Mouse (Mus musculus) embryonic facial prominence, embryonic 11.5 days (tissue): ENCODE results near the gene Clcnkb. TPM values are rescaled to one million over a fixed set of nuclear protein-coding genes. Genes with fewer than 3 reads are reported as not detected.

Experiments used
- ATAC-seq: fragments of 200-750 bp; cut with Nextera tagmentation; replicated peaks from 2 replicates; pipeline ENCODE4 v1.8.0; 2017; ENCODE audit warnings: low read depth; ENCODE audit not compliant: insufficient number of reproducible peaks, low FRiP score, low TSS enrichment
- DNase-seq: peaks from one replicate; pipeline ENCODE4 v3.0.0-alpha.2; 2015; ENCODE audit warnings: low spot score
- H3K27ac ChIP-seq: fragments of 300-500 bp; sonication (generic); replicated peaks from 2 replicates; pipeline ENCODE4 v1.5.1; 2014; ENCODE audit warnings: mild to moderate bottlenecking, low read depth, low read length, control low read depth
- H3K27me3 ChIP-seq: fragments of 300-500 bp; sonication (generic); 2 replicates; pipeline ENCODE4 v1.6.1; 2014; ENCODE audit warnings: mild to moderate bottlenecking, low read length, moderate library complexity, mixed read lengths; ENCODE audit not compliant: control insufficient read depth, insufficient read depth
- H3K36me3 ChIP-seq: fragments of 300-500 bp; sonication (generic); replicated peaks from 2 replicates; pipeline ENCODE4 v1.6.1; 2014; ENCODE audit warnings: low read depth, mild to moderate bottlenecking, low read length, moderate library complexity, mixed read lengths; ENCODE audit not compliant: control insufficient read depth, insufficient read depth
- H3K4me1 ChIP-seq: fragments of 300-500 bp; sonication (generic); 2 replicates; pipeline ENCODE4 v1.6.1; 2014; ENCODE audit warnings: low read length, mixed read lengths; ENCODE audit not compliant: control insufficient read depth, insufficient read depth
- H3K4me2 ChIP-seq: fragments of 300-500 bp; sonication (generic); 2 replicates; pipeline ENCODE4 v1.6.1; 2014; ENCODE audit warnings: low read depth, mild to moderate bottlenecking, control low read depth, low read length, moderate library complexity
- H3K4me3 ChIP-seq: fragments of 300-500 bp; sonication (generic); 2 replicates; pipeline ENCODE4 v1.5.1; 2014; ENCODE audit warnings: low read depth, low read length, control low read depth
- H3K9ac ChIP-seq: fragments of 300-500 bp; sonication (generic); replicated peaks from 2 replicates; pipeline ENCODE4 v1.6.1; 2014; ENCODE audit warnings: mild to moderate bottlenecking, control low read depth, low read length
- H3K9me3 ChIP-seq: fragments of 300-500 bp; sonication (generic); replicated peaks from 2 replicates; pipeline ENCODE4 v1.6.1; 2016; ENCODE audit warnings: mild to moderate bottlenecking, low read length, inconsistent platforms, mixed read lengths; ENCODE audit not compliant: control insufficient read depth
- WGBS: fragments of 180-500 bp; shearing (Covaris S2); extraction: QIAGEN DNeasy Blood & Tissue Kit; methylation state at CpG from one replicate; pipeline ENCODE4 v1.1.7; 2014; 5-methylcytosine and 5-hydroxymethylcytosine counted together
- polyA plus RNA-seq: library from polyadenylated mRNA; unstranded; fragments of >200 nt; fragmentation: Nextera tagmentation; extraction: Ambion mirVana; gene quantifications from 2 replicates; pipeline ENCODE4 v1.2.1, GENCODE M21; 2014

Gene Clcnkb
- polyA plus RNA-seq, 1 experiment from 2014 or later: not detected

DNA sequence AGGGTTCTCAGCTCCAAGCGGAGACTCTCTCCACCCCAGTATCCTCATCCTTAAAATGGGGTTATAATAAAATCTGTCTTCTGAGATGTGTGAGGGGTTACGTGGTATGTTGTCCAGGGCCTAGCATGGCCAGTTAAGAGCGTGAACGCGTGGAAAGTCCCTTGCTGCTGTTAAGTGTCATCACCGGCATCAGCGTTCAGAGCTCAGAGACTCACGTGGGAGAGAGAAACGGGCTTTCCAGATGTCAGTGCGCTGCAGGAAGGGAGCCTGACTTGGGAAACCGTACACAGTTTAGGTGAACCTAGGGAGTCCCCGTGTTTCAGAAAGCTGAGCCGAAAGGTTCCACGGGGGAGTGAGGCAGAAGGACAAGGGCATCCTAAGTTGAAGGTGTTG, 29.5 kb upstream of the Clcnkb start:
- Histone ChIP-seq H3K36me3 (peaks cover 4% of the 10 kb centered on the region), H3K27me3 (no peaks in the 10 kb centered on the region), H3K4me2 (peak overlapping the region; percentile 81), H3K9ac (peak overlapping the region; percentile 98), H3K4me3 (peak overlapping the region; percentile 100), H3K4me1 (peaks cover 2% of the 10 kb centered on the region; the same call in 1 of the 2 replicates), H3K9me3 (no peaks in the 10 kb centered on the region), H3K27ac (no peak overlapping the region)
- ATAC-seq (no peak), DNase-seq (peak; percentile 20)
- WGBS: 16% methylated on average over 14 of the region's 14 CpGs

DNA sequence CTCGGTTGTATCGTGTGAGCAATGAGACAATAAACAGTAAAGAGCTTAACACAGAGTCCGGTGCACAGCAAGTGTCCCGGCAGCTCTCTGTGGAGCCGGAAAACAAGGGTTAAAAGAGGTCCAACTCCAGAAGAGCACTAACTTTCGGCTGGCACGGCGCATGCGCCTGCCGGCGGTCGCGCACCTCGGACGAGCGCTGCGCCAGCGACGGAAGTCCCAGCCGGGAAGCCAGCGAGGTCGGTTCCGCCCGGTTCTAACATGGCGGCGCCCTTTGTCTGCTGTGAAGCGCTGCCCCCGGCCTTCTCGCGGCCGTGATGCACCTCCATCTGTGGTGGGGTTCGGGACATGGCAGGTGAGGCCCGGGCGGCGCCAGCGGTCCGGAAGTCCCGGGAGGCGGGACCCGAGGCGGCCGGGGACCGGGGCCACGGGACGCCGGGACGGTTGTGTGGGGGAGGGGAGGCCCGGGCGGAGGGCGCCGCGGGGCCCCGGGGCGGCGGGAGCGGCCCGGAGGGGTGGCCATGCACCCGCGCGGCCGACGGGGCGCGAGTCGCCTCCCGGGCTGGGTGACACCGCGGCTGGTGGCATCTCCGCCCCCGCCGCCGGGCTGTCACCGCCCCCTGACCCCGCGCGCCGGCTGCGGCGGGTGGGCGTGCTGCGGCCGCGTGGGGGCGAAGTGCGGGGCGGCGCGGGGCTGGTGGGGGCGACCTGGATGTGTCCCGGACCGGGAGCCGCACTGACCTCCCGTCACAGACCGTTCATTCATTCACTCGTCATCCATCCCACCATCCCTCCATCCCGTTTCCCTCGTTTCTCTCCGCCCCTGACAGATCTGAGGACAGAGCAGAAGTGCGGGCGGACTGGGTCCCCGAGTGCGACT, 28.9 kb upstream of the Clcnkb start, which contains the start of gene Zbtb17:
TSS of gene Zbtb17 (plus strand) at position 204 of the 877 bp plus-strand sequence.
- peaks cover 3% of the 10 kb centered on the region for H3K36me3 ChIP-seq
- DNase-seq: peak; percentile 95
- H3K27ac ChIP-seq: peak within 1 kb of the TSS; percentile 82
- H3K4me1 ChIP-seq: peaks cover 2% of the 10 kb centered on the region; the same call in 1 of the 2 replicates
- no peaks in the 10 kb centered on the region for H3K9me3 ChIP-seq
- H3K9ac ChIP-seq: peak within 1 kb of the TSS; percentile 98
- peak; percentile 80 for ATAC-seq
- no peaks in the 10 kb centered on the region for H3K27me3 ChIP-seq
- H3K4me2 ChIP-seq: peak within 1 kb of the TSS; percentile 81
- WGBS: under 1% methylated on average over 66 of the region's 102 CpGs
- H3K4me3 ChIP-seq: peak within 1 kb of the TSS; percentile 100

DNA sequence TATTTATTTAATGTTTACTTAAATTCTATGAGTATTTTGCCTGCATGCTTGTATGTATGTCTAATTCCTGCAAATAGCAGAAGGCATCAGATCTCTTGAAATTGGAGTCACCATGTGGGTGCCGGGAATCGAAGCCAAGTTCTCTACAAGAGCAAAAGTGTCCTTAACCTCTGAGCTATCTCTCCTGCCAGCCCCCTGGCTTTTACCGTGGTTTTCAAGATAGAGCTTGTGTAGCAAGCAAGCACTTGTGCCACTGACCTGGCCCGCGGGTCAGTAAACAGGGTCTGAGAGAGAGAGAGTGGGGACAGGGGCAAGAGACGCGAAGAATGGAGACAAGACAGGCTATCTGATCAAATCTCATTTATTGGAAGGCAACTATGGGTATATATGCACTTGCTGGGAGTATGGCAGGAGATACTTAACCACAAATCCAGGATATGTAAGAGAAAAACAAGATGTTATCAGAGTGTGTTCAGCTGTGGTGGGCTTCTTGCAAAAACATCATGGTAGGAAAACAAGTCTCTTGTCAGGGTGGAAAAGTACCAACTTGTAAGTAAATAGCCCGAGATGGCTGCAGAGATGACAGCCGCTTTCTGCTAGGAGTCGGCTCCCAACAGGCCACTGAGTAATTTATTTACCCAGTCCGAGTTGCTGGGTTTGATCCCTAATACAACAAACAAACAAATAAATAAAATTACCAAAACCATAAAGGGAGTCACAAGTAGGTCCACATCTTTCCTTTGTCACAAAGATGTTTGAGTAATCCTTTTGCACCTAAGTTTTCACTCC, 28.0 kb upstream of the Clcnkb start:
- ATAC-seq (0 out of 2 replicates have a peak, but pooled peaks have one; percentile 1), DNase-seq (no peak)
- no peaks in the 10 kb centered on the region for H3K27me3 ChIP-seq
- H3K4me3 ChIP-seq: peak overlapping the region; percentile 100
- 50% methylated on average over 11 of the region's 11 CpGs for WGBS
- H3K4me1 ChIP-seq: peaks cover 2% of the 10 kb centered on the region; the same call in 1 of the 2 replicates
- H3K36me3 ChIP-seq: no peaks in the 10 kb centered on the region; the same call in none of the 2 replicates
- no peaks in the 10 kb centered on the region for H3K9me3 ChIP-seq
- H3K4me2 ChIP-seq: peak overlapping the region; percentile 29
- H3K9ac ChIP-seq: peak overlapping the region; percentile 98
- H3K27ac ChIP-seq: no peak overlapping the region

DNA sequence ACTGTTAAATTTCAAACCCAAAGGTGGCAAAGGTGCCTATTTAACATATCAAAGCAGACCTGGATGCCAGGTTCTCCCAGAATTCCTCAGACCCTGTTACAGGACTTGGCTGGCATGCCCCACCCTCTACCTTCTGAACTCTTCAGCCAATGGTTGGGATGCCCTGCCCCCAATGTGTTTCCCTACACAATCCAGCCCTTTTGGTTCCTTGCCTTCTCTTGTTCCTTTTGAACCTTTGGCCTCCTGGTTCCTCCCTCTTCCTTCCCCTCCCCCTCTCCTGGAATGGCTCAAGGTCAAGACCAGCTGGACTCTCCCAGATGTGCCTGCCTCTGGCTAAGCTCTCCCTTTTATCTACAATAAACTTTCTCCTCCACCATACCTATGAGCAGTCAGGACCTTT, 25.1 kb upstream of the Clcnkb start:
- no peak overlapping the region for H3K4me3 ChIP-seq
- ATAC-seq: no peak
- no peak overlapping the region for H3K4me2 ChIP-seq
- no peak for DNase-seq
- H3K27ac ChIP-seq: no peak overlapping the region
- H3K9ac ChIP-seq: no peak overlapping the region
- H3K36me3 ChIP-seq: no peaks in the 10 kb centered on the region
- H3K27me3 ChIP-seq: no peaks in the 10 kb centered on the region
- peaks cover 2% of the 10 kb centered on the region; the same call in 1 of the 2 replicates for H3K4me1 ChIP-seq
- no peaks in the 10 kb centered on the region for H3K9me3 ChIP-seq

DNA sequence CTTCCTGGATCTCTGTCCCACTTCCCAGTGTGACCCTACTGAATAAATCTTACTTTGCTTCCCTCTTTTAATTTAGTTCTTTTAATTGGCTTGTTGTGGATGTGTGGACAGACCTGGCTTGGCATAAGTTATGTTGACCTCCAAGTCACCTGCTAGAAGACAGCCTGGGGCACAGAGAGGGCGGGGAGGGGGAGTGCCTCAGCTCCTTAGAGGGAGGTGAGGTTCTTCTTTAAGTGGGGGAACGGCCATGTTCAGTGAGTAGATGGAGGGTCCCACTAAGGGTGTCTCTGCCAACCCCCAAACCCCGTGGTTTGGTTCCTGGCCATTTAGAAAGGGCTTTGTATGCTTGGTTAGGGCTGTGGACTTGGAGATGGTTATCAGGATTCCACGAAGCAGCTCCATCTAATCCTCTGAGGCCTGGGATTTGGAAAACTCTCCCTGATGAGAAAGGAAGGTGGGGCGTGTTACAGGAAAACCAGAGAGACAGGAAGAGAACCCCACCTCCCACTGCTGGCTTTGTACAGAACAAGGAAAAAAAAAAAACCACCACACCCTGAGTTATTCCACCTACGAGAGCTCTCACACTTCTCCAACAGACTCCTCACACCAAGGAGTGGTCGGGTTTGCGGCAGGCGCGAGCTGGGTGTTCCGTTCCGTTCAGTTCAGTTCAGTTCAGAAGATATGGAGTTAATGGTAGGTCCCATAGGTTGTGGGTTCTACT, 23.4 kb upstream of the Clcnkb start:
- DNase-seq: no peak
- H3K4me2 ChIP-seq: no peak overlapping the region
- no peaks in the 10 kb centered on the region for H3K27me3 ChIP-seq
- WGBS: 82% methylated on average over 12 of the region's 12 CpGs
- H3K4me1 ChIP-seq: no peaks in the 10 kb centered on the region
- H3K4me3 ChIP-seq: no peak overlapping the region
- H3K9me3 ChIP-seq: no peaks in the 10 kb centered on the region
- no peak for ATAC-seq
- H3K36me3 ChIP-seq: no peaks in the 10 kb centered on the region
- H3K27ac ChIP-seq: no peak overlapping the region
- no peak overlapping the region for H3K9ac ChIP-seq

DNA sequence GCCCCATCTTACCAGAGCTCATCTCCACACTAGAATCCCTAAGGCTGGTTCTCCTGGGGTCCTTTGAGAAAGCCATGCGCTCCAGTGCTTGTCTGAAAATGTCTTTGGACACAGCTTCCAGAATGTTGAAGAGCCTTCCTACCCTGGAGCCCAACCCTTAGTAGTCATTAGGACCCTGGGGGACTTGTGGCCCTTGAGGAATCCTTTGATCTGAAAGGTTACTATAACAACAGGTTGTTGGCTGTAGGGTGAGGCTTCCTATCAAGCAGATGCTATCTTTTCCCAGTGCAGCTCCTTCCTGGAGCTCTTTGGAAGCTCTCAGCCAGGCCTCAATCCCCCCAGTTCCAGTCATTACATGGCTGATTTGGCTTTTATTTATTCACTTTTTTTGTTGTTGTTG, 20.2 kb upstream of the Clcnkb start, which contains the start of gene Srarp:
TSS of gene Srarp (minus strand) at position 132 of the 400 bp plus-strand sequence.
- DNase-seq (no peak), ATAC-seq (no peak)
- Histone ChIP-seq H3K4me3 (no peak within 1 kb of the TSS), H3K27ac (no peak within 1 kb of the TSS), H3K36me3 (no peaks in the 10 kb centered on the region), H3K4me2 (no peak within 1 kb of the TSS), H3K9ac (no peak within 1 kb of the TSS), H3K4me1 (no peaks in the 10 kb centered on the region), H3K27me3 (no peaks in the 10 kb centered on the region), H3K9me3 (no peaks in the 10 kb centered on the region)
- 85% methylated on average over 1 of the region's 1 CpGs for WGBS

DNA sequence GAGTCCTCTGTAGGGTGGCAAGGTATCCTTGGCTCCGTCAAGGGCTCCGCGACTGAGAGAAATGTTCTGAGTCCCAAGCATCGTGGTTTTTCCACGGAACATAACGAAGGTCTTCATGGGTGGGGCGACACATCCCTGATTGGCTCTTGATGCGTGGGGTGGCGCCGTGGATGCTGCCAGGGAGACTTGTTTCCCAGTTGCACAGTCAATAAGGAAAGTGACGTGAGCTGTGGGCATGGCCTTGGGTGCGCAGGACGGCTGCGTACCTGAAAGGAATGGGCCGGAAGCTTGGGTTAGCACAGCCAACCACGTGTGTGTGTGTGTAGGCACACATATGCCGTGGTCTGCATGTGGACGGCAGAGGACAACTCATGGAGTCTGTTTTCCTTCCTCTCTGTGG, 17.4 kb upstream of the Clcnkb start:
- H3K4me1 ChIP-seq: no peaks in the 10 kb centered on the region
- no peaks in the 10 kb centered on the region for H3K36me3 ChIP-seq
- no peak overlapping the region for H3K4me2 ChIP-seq
- DNase-seq: no peak
- no peaks in the 10 kb centered on the region for H3K9me3 ChIP-seq
- H3K9ac ChIP-seq: no peak overlapping the region
- no peak for ATAC-seq
- no peaks in the 10 kb centered on the region for H3K27me3 ChIP-seq
- WGBS: 85% methylated on average over 18 of the region's 18 CpGs
- no peak overlapping the region for H3K4me3 ChIP-seq
- H3K27ac ChIP-seq: no peak overlapping the region
